Mouse (Mus musculus): ENCODE measurements around the gene Ccdc124. TPM values are rescaled to one million over a fixed set of nuclear protein-coding genes. Genes with fewer than 3 reads are reported as not detected.
"Not testable (repeated sequence)": the region's sequence is repeated elsewhere in the genome, so short reads cannot be mapped to it uniquely, and the experiment has no call there.

Ccdc124 gene
- total and polyA plus RNA-seq, 3 experiments: 47.6 to 87.1 TPM; not detected in 1

DNA sequence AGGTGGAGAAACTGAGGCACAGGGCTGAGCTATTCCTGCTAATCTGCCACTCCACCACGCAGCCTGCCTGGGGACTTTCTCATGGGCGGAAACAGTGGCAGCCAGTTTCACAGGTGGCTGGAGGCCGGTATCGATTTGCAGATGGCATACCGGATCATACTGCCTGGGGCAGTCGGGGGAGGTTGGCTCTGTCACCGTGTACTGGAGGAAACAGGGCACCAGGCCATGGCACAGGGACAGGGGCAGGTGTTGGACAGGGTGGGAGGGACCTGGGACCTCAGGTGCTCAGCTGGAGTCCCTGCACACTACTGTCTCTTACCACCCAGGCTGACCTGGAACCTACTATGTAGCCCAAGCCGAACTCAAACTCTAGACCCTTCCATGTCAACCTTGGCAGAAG is 47.9 kb downstream of the Ccdc124 start:
- no peaks in the 10 kb centered on the region for H3K9me3 ChIP-seq (replicated peaks; ENCODE audit: insufficient read depth, low read length)
- no peak for DNase-seq (ENCODE audit: low read depth, low spot score)
- TF ChIP-seq CHD2 (IDR thresholded peaks at IDR 0.05; ENCODE audit: low read length): no peak
- TF ChIP-seq RAD21 (IDR thresholded peaks at IDR 0.05; ENCODE audit: low read depth, low read length): no peak
- TF ChIP-seq TAL1 (IDR thresholded peaks at IDR 0.05; ENCODE audit: low read length): no peak
- TF ChIP-seq JUND (IDR thresholded peaks at IDR 0.05; ENCODE audit: low read depth, low read length): no peak
- TF ChIP-seq ETS1 (IDR thresholded peaks at IDR 0.05; ENCODE audit: low read depth, low read length): no peak
- no peak for TF ChIP-seq MAX (IDR thresholded peaks at IDR 0.05; ENCODE audit: low read length)
- TF ChIP-seq TCF12 (IDR thresholded peaks at IDR 0.05; ENCODE audit: low read depth, low read length): no peak
- no peak for TF ChIP-seq MEF2A (IDR thresholded peaks at IDR 0.05; ENCODE audit: extremely low read depth, insufficient replicate concordance, low read depth, low read length, poor library complexity, severe bottlenecking)
- TF ChIP-seq KAT2A (conservative IDR thresholded peaks at IDR 0.05; ENCODE audit: low read depth, low read length): no peak
- no peak for TF ChIP-seq POLR2AphosphoS5 (IDR thresholded peaks at IDR 0.05; ENCODE audit: borderline replicate concordance, low read depth, low read length)
- H3K4me3 ChIP-seq (ENCODE audit: control insufficient read depth in 1 of 2, insufficient read depth in 1 of 2, low read depth in 2 of 2, low read length in 2 of 2): no peak overlapping the region
- H3K27me3 ChIP-seq (ENCODE audit: control insufficient read depth in 1 of 2, insufficient read depth in 2 of 2, low read length in 2 of 2): no peaks in the 10 kb centered on the region
- H3K9ac ChIP-seq (ENCODE audit: control insufficient read depth, low read depth, low read length, poor library complexity, severe bottlenecking): no peak overlapping the region
- no peaks in the 10 kb centered on the region for H3K79me2 ChIP-seq (ENCODE audit: control insufficient read depth, insufficient read depth, low read length, poor library complexity)
- no peaks in the 10 kb centered on the region for H3K36me3 ChIP-seq (ENCODE audit: control insufficient read depth in 1 of 2, insufficient read depth in 2 of 2, low read length in 2 of 2)
- no peak overlapping the region for H3K27ac ChIP-seq (ENCODE audit: control insufficient read depth, low read depth, low read length)
- no peaks in the 10 kb centered on the region; a peak in 1 of 4 replicates for H3K4me1 ChIP-seq (ENCODE audit: control insufficient read depth in 1 of 2, insufficient read depth in 2 of 2, low read length in 2 of 2)

DNA sequence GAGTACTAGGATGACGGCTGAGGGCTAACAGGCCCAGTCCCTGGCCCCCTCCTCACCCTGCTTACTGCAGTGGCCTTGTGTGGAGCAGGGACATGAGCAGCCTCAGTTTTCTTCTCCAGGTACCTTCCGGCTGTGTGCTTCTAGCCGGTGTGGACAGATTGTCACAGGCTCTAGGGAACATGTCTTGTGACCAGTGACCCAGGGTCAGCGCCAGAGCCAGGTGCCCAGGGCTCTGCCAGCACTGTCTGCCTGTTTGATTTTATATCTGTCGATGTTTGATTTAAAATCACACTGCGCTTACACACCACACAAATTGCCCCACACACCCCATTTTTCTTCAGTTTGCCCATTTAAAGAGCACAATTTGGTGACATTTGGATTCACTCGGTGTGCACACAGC is 49.9 kb downstream of the Ccdc124 start:
- H3K36me3 ChIP-seq (ENCODE audit: control insufficient read depth in 1 of 2, insufficient read depth in 2 of 2, low read length in 2 of 2): no peaks in the 10 kb centered on the region
- DNase-seq (ENCODE audit: low read depth, low spot score): no peak
- no peaks in the 10 kb centered on the region for H3K79me2 ChIP-seq (ENCODE audit: control insufficient read depth, insufficient read depth, low read length, poor library complexity)
- no peaks in the 10 kb centered on the region for H3K9me3 ChIP-seq (replicated peaks; ENCODE audit: insufficient read depth, low read length)
- no peak overlapping the region for H3K4me3 ChIP-seq (ENCODE audit: control insufficient read depth in 1 of 2, insufficient read depth in 1 of 2, low read depth in 2 of 2, low read length in 2 of 2)
- no peaks in the 10 kb centered on the region; a peak in 1 of 4 replicates for H3K4me1 ChIP-seq (ENCODE audit: control insufficient read depth in 1 of 2, insufficient read depth in 2 of 2, low read length in 2 of 2)
- H3K9ac ChIP-seq (ENCODE audit: control insufficient read depth, low read depth, low read length, poor library complexity, severe bottlenecking): no peak overlapping the region
- no peaks in the 10 kb centered on the region for H3K27me3 ChIP-seq (ENCODE audit: control insufficient read depth in 1 of 2, insufficient read depth in 2 of 2, low read length in 2 of 2)
- TF ChIP-seq RAD21 (IDR thresholded peaks at IDR 0.05; ENCODE audit: low read depth, low read length): no peak
- no peak for TF ChIP-seq E2F4 (IDR thresholded peaks at IDR 0.05; ENCODE audit: borderline replicate concordance, low read depth, low read length)
- TF ChIP-seq POLR2A (IDR thresholded peaks at IDR 0.05; ENCODE audit: control insufficient read depth in 1 of 2, insufficient read depth in 1 of 2, low read depth in 1 of 2, low read length in 2 of 2, poor library complexity in 1 of 2): no peak
- no peak for TF ChIP-seq ZC3H11A (IDR thresholded peaks at IDR 0.05; ENCODE audit: low read depth, low read length)
- H3K27ac ChIP-seq (ENCODE audit: control insufficient read depth, low read depth, low read length): no peak overlapping the region

DNA sequence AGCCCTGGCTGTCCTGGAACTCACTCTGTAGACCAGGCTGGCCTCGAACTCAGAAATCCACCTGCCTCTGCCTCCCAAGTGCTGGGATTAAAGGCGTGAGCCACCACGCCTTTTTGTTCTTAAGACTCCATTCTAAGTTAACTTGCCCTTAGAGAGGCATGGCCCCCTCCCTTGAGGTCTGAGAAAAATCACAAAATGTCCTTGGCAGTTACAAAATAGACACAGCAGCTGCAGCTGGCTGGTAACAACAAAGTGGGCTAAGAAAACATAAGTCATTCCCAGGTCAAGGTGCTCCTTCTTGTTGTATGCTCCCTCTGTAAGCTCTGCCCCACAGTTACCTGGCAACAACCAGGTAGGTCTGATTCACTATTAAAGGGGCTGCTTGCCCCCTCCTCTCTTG is 51.1 kb downstream of the Ccdc124 start:
- not testable (repeated sequence) for H3K9ac ChIP-seq (ENCODE audit: control insufficient read depth, low read depth, low read length, poor library complexity, severe bottlenecking); H3K27me3 ChIP-seq (ENCODE audit: control insufficient read depth in 1 of 2, insufficient read depth in 2 of 2, low read length in 2 of 2); H3K36me3 ChIP-seq (ENCODE audit: control insufficient read depth in 1 of 2, insufficient read depth in 2 of 2, low read length in 2 of 2); H3K4me1 ChIP-seq (ENCODE audit: control insufficient read depth in 1 of 2, insufficient read depth in 2 of 2, low read length in 2 of 2); DNase-seq (ENCODE audit: low read depth, low spot score); H3K79me2 ChIP-seq (ENCODE audit: control insufficient read depth, insufficient read depth, low read length, poor library complexity); H3K9me3 ChIP-seq (replicated peaks; ENCODE audit: insufficient read depth, low read length); H3K27ac ChIP-seq (ENCODE audit: control insufficient read depth, low read depth, low read length); H3K4me3 ChIP-seq (ENCODE audit: control insufficient read depth in 1 of 2, insufficient read depth in 1 of 2, low read depth in 2 of 2, low read length in 2 of 2)

All from MEL (cell line).